Mouse (Mus musculus): ENCODE data around the gene Agap2.
"Not testable (repeated sequence)": the region's sequence is repeated elsewhere in the genome, so short reads cannot be mapped to it uniquely, and the experiment has no call there.

Agap2 gene

DNA sequence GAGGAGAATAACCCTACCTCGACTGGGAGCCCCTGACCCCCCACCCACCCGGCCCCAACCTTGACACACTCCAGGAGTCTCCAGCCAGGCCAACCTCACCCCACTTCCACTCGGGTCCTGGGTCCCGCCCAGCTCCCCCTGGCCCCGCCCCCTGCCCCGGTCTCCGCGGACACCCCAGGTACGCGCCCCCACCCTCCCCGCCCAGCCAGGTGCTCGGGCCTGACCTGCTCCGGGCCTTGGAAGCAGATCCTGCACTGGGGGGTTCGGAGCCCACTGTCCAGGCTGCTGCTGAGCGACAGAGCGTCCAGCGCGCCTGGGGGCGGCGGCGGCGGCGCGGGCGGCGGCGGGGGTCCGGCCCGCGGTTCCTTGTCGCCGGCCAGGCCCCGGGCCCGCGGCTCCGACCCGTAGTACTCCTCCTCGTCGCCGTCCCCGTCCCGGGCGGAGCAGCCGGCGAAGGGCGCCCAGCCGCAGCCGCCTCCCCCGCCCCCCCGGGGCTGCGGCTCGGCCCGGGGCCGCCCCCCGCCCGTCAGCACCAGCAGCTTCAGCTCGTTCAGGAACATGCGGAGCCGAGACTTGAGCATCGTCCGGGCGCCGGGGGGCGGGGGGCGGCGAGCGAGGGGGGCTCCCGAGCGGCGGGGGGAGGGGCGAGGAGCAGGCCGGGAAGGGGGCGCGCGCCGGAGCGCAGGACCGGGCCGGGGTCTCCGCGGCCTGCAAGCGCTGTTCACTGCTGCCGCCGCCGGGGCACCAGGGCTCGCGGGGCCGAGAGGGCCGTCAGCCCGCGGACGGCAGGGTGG lies 15.7 kb upstream of the Agap2 start:
- peak; percentile 16 for DNase-seq (ENCODE audit: low read depth, low spot score)

DNA sequence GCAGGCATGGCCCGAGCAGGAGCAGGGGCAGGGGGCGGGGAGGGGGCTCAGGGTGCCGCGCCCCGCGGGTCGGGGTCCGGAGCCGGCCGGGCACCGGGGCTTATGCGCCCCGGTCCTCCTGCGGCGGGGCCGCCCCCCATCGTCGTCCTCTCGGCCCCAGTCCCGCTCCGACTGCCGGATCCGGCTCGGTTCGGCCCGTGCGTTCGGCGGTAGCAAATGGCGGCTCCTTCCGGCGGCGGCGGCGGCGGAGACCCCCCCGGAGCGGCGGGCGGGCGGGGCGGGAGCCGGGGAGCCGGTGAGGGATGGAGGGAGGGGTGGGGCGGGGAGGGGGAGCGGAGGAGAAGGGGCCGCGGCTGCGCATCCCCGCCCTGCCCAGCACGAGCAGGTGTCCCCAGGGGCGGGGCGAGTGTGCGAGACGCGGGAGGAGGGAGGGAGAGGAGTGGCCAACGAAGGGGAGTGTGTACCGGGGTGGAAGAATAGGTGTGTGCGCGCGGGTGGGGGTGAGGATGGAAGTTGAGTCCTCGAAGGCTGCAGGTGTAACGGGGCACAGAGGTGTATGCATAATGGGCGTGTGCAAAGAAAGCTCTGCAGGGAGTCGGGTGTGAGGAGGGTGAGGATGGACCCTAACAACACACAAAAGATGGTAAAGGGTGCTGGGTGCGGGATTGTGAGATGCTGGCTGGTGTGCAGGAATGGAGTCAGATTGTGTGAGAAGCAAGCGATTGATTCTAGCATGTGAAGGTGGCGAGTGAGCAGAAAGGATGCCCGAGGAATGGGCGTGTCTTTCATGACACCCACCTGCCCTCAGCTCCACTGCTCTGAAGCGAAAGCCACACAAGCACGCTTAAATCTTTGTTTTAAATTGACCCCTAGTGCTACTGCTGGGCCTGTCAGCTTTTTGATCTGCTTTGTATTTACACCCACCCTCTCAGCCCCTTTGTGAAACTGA lies 14.8 kb upstream of the Agap2 start, which contains the start of gene March9:
Gene March9, minus strand, starts transcription at position 217 of the 949 bp plus-strand sequence.
- peak; percentile 85 for DNase-seq (ENCODE audit: low read depth, low spot score)

DNA sequence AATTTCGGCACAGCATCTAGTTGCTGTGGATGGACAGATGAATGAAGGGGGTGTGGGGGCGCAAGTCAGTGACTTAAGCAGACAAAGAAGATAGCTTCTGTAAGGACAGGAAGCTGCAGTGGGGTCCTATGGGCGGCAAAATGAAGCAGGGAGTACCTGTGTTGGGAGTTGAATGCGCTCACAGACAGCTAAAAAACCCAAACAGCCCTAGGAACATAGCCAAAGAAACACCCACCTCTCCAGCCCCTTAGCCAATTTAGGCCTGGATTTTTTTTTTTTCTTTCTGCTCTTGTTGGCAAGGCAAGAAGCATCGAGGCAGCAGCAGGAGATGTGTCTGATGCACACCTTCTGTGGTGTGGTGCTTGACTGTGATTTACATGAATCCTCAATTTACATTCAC lies 14.0 kb upstream of the Agap2 start:
- no peak for DNase-seq (ENCODE audit: low read depth, low spot score)

DNA sequence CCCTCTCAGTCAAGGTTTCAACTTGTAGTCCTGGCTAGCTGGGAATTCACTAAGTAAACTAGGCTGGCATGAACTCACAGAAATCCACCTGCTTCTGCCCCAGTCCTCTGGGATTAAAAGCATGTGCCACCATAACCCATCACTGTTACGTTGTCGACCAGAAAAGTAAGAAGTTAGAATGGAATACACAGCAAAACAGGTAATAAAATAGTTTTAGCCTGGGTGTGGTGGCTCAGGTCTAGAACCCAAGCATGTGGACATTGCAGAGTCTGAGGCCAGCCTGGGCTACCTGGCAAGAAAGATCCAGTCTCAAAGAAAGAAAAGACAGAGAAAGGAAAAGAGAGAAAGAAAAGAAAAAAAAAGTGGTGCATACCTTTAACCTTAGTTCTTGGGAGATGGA lies 13.6 kb upstream of the Agap2 start:
- no peak for DNase-seq (ENCODE audit: low read depth, low spot score)

DNA sequence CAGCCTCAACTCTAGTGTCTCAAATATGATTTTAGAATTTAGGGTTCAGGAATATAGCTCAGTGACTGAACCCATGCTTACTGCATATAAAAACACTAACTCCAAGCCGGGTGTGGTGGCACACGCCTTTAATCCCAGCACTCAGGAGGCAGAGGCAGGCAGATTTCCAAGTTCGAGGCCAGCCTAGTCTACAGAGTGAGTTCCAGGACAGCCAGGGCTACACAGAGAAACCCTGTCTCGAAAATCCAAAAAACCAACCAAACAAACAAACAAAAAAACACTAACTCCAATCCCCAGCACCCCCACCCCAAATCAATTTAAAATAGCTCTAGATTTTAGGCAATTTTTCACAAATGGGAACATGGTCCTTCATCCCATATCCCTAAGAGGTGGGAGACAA lies 13.0 kb upstream of the Agap2 start:
- DNase-seq (ENCODE audit: low read depth, low spot score), result not testable (repeated sequence)

DNA sequence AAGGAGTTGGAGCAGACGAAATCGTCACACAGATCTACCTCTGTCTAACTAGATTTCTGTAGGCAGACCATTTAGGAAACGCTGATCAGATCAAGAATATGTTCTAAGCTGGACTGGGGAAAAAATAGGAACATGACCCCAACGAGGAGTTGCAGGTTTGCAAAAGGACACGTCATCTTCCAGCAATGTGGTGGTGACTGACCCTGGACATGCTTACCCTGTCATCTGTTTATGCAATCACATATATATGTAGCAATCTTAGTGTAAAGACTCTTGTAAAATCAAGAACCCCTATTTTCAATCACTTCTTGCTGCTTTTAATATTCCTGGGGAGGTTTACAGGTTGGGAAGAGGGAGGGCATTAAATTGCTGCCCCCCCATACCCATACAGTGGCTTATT lies 12.6 kb upstream of the Agap2 start:
- no peak for DNase-seq (ENCODE audit: low read depth, low spot score)

DNA sequence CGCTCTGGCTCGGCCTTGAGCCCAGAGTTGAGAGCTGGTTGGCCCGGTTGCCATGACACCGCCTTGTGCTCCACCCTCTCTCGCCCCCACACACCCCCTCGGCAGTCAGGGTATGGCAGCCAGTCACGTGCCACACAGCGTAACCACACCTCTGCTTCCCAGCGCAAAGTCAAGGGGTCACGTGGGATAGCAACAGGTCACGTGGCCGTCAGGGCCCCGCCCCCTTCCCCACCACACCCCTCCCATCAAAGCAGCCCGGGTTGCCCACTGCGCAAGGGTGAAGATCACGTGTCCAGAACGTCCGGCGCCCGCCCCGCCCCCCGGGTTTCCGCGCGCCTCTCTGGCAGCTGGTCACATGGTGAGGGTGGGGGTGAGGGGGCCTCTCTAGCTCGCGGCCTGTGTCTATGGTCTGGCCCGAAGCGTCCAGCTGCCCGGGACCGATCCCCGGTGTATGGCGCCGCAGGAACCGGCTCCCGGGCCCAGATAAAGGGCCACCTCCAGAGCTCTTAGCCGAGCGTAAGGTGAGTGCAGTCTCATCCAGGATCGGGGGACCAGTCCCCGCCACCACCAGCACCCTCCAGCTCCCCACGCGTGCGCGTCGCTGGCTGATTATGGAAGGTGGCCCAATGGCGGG lies 11.7 kb upstream of the Agap2 start, which contains the start of gene Cdk4:
Gene Cdk4, plus strand, starts transcription at position 296 of the 634 bp plus-strand sequence.
- peak; percentile 99 for DNase-seq (ENCODE audit: low read depth, low spot score)

DNA sequence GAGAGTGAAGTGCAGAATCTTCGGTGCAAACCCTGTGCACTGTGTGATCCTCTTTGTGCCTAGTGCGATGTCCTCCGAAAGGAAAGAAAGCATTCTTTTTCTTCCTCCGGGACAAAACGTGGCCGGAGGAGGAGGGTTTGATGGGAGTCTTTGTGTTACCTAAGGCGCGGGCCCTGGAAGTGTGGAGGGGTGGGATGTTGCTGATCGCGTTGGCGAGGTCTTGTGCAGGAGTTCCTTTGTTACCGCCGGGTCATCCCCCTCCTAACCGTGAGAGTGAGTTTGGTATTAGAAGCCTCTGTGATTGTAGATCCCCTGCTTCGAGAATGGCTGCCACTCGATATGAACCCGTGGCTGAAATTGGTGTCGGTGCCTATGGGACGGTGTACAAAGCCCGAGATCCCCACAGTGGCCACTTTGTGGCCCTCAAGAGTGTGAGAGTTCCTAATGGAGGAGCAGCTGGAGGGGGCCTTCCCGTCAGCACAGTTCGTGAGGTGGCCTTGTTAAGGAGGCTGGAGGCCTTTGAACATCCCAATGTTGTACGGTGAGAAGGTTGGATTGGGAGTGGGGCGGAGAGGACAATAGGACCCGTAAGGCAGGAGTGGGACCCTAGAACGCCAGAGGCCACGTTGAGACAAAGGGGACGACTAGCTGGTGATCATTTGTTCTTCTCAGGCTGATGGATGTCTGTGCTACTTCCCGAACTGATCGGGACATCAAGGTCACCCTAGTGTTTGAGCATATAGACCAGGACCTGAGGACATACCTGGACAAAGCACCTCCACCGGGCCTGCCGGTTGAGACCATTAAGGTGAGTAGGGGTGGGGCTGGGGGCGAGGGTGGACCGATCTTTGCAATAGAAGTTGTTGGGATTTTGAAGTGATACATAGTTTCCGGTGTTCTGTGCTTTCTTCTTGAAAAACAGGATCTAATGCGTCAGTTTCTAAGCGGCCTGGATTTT lies 10.9 kb upstream of the Agap2 start:
- peak; percentile 65 for DNase-seq (ENCODE audit: low read depth, low spot score)

DNA sequence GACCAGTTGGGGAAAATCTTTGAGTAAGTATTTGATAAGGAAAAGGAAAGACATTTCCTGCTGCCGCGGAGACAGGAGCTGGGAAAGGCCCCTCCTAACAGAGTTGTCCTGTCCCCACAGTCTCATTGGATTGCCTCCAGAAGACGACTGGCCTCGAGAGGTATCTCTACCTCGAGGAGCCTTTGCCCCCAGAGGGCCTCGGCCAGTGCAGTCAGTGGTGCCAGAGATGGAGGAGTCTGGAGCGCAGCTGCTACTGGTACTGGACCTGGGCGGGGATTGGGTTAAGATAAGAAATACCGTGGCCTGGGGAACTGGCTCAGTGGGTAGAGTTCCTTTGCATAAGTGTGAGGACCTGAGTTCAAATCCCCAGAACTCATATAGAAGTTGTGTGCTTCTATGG lies 9.1 kb upstream of the Agap2 start:
- DNase-seq (ENCODE audit: low read depth, low spot score), result no peak

DNA sequence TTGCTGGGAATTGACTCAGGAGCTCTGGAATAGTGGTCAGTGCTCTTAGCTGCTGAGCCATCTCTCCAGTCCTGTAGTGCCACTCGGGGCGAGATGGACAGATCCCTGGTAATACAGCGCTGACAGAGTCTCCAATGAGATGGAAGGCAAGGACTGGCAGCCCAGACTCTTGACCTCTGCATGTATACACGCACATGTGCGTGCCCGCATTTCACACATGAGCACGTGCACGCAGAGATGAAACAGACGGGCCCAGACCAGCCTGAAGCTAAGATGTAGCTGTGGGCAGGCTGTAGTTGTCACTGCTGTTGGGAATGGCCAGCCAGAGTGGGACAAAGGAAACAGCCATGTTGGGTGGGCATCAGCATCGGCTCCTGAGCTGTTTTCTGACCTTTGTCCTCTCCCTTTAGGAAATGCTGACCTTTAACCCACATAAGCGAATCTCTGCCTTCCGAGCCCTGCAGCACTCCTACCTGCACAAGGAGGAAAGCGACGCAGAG lies 8.5 kb upstream of the Agap2 start:
- DNase-seq (ENCODE audit: low read depth, low spot score), result peak; percentile 19

DNA sequence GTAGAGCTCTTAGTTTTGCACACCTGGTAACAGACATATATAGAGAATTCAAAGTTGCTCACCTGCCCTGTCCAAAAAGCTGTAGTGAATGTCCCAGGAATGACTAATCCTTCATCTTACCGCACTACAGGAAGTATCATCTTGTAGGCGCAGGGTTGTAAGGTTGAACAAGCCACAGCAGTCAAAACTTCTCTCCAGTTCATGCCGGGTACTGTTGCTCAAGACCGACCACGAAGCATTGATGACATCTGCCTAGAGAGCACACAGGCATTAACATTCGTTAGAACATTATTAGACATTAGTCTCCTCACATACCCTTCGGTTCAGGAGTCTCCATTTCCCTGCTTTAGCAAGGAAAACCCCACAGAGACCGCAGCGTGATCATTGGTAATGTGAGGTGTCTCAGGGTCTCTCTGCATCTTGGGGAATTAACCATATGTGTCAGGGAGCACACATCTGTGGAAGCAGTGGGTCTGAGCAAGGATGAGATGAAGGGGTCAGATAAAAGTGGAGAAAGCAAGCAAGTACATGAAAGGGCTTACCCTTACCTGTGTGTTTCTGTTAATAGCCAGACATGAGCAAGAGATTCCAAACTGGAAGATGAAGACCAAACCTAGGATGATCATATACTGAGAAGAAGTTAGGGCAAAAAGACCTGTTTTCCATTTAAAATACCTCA lies 6.6 kb upstream of the Agap2 start:
- DNase-seq (ENCODE audit: low read depth, low spot score), result no peak

DNA sequence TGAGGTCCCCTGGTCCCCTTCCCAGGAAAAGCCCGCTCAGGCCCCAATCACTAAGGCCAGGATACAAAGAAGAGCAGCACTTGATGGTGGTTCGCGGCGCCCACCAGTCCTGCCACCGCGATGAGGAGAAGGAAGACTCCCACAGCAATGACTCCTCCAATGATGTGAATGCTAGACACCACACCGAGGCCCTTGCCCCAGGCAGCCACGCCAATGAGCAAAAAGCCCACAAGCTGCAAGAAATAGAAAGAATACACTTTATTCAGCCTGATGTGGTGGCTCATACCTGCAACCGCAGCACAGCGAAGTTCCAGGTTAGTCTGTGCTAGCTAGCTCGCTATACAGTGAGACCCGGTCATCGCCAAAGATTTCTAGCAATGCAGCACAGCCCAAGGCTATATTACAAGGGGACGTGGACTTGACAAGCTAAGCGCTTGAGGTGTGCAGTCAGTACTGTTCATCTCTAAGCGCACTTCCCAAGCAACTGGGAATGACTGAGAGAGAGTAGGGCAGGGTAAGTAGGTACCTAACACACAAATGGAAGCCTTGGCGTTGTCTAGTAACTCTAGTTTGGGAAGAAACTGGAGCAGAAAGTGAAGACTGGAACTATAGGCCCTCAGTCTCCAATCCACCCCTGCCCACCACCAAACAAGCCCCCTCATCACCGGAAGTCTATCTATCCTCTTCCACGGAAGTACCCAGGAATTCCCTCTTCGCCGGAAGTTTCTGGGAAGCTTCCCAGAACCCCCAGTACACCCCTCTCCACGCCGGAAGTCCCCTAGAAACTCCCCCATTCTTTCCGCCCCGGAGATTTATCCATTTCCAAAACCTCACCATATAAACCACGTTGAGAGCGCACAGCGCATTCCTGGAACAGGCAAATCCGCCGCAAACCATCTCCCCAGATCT lies 5.5 kb upstream of the Agap2 start:
- DNase-seq (ENCODE audit: low read depth, low spot score), result no peak

DNA sequence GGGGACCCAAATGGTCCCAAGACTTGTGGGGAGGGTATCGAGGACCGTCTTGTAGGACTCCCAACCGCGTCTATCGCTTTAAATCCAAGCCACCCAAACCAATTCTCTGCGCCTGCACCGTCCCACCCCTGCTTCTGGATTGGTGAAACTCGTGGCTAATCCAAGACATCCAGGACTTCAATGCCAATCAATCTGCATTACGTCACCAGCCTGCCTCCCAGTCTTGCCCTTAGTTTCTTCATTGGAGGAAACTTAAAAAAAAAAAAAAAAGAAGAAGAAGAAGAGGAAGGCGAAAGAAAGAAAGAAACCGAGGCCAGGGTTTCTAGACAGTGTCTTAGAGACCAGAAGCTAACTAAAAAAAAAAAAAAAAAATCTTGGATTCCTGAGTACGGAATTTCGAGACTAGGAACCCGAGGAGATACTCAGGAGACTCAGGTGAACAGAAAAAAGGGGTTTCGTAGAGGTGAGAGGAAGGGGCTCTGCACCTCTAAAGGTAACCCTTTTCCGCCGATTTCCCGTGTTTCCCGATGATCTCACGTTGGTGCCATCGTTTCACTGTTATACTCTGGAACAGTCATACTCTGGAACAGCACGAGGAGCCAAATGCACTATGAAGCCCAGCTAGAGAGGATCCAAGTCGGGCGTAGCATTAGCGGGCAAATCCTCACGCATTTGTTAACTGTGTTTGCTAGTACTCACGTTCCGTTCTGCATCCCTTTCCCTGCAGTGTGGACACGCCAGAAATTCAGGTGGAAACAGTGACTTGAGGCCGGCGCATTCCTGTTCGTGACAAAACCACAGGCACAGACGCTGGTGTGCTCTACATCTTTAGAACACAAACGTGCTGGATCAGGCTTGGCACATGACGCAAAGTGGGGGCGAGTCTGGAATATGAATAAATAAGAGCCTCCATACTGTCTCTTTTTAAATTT lies 4.6 kb upstream of the Agap2 start, which contains the start of gene Tspan31:
Gene Tspan31, minus strand, starts transcription at position 75 of the 932 bp plus-strand sequence.
- peak; percentile 93 for DNase-seq (ENCODE audit: low read depth, low spot score)

DNA sequence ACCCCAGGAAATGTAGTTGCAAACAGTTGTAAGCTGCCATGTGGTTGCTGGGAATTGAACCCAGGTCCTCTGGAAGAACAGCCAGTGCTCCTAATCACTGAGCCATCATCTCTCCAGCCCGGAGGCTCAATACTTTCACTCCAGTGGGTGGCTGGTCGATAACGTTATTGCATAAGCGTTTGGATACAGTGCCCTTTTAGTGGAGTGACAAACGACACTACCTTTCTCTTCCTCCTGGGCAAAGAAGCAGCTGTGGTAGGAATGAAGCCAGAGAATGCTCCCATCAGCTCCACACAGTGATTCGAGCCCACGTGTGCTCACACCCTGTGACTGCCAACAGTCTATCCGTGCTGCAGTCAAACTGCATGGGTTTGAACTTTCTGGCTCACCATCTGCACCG lies 3.9 kb upstream of the Agap2 start:
- DNase-seq (ENCODE audit: low read depth, low spot score), result no peak

DNA sequence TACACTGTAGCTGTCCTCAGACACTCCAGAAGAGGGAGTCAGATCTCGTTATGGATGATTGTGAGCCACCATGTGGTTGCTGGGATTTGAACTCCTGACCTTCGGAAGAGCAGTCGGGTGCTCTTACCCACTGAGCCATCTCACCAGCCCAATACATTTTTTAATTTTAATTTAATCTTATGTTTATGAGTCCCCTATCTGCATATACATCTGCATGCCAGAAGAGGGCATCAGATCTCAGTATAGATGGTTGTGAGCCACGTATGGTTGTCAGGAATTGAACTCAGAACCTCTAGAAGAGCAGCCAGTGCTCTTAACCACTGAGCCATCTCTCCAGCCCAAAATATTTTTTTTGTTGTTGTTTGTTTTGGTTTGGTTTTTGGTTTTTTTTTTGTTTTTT lies 2.8 kb upstream of the Agap2 start:
- DNase-seq (ENCODE audit: low read depth, low spot score), result not testable (repeated sequence)

DNA sequence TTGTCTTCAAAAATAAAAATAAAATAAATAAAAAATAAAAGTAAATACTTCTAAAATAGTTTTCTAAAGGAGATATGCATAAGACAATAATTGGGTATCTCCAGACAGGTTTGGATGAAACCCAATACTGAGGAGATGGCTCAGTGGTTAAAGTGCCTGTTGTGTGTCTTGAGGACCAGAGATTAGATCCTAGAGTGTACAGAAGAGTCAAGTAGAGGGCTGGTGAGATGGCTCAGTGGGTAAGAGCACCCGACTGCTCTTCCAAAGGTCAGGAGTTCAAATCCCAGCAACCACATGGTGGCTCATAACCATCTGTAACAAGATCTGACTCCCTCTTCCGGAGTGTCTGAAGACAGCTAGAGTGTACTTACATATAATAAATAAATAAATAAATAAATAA lies 2.1 kb upstream of the Agap2 start:
- DNase-seq (ENCODE audit: low read depth, low spot score), result not testable (repeated sequence)

DNA sequence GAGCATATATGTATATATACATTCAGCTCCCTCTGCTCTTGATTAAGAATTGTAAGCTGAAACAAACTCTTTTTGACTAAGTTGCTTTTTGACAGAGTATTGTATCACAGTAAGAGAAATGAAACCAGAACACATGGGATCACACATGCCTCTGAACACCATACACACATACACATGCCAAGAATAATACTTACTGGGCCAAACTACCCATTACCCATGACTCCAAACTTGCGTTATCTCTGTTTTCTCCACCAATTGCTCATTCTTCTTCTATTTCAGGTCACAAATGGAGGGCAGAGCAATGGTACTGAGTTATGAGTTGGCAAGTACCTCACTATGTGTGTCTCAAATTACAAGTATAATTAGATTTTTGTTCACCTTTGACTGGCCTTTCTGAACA lies 1.1 kb upstream of the Agap2 start:
- no peak for DNase-seq (ENCODE audit: low read depth, low spot score)

DNA sequence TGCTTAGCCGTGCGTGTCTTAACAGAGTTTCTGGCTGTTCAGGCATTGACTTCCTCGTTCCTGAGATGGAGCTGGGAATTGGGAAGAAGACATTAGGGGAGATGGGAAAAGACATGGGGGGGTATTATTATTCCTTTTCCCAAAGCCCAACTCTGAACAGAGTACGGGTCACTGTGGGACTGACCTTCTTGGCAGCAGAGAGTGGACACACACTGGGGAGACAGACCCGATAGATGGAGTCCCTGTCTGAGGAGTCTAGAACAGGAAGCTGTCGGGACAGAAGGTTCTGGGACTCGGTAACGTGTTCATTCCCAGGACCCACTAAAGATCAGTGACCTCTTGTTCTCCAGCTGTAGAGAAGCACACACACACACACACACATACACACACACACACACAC lies 567 bp downstream of the Agap2 start:
- no peak for DNase-seq (ENCODE audit: low read depth, low spot score)

Measured in ZHBTc4 (cell line).